Mouse (Mus musculus): ENCODE measurements around the gene Ecel1. TPM values are rescaled to one million over a fixed set of nuclear protein-coding genes. Genes with fewer than 3 reads are reported as not detected.

Gene Ecel1
- polyA plus RNA-seq, 1 experiment from 2014 or later, result 14.4 TPM

- no peak for ATAC-seq
- Histone ChIP-seq H3K4me2 (ENCODE audit: low read length) (no peak overlapping the region), H3K27me3 (ENCODE audit: control insufficient read depth, insufficient read depth, low read depth, low read length) (peaks cover 3% of the 10 kb centered on the region), H3K4me3 (ENCODE audit: low read depth, low read length) (no peak overlapping the region), H3K4me1 (ENCODE audit: control insufficient read depth, insufficient read depth, low read length) (peaks cover 25% of the 10 kb centered on the region), H3K9me3 (replicated peaks; ENCODE audit: control insufficient read depth, low read length, poor library complexity, severe bottlenecking) (no peaks in the 10 kb centered on the region), H3K27ac (ENCODE audit: low read length) (no peak overlapping the region), H3K9ac (ENCODE audit: low read depth, low read length) (no peak overlapping the region), H3K36me3 (ENCODE audit: control insufficient read depth, insufficient read depth, low read length) (no peaks in the 10 kb centered on the region)
- WGBS, result 24% methylated on average over 28 of the region's 28 CpGs
Observed at GRCm38 (mm10) chr1:87174006-87174955, 18.0 kb upstream of the Ecel1 start.

- Histone ChIP-seq H3K9ac (ENCODE audit: low read depth, low read length) (no peak overlapping the region), H3K36me3 (ENCODE audit: control insufficient read depth, insufficient read depth, low read length) (no peaks in the 10 kb centered on the region), H3K27me3 (ENCODE audit: control insufficient read depth, insufficient read depth, low read depth, low read length) (peaks cover 3% of the 10 kb centered on the region), H3K4me2 (ENCODE audit: low read length) (no peak overlapping the region), H3K9me3 (replicated peaks; ENCODE audit: control insufficient read depth, low read length, poor library complexity, severe bottlenecking) (no peaks in the 10 kb centered on the region), H3K4me1 (ENCODE audit: control insufficient read depth, insufficient read depth, low read length) (peaks cover 30% of the 10 kb centered on the region), H3K27ac (ENCODE audit: low read length) (no peak overlapping the region), H3K4me3 (ENCODE audit: low read depth, low read length) (no peak overlapping the region)
- 31% methylated on average over 9 of the region's 9 CpGs for WGBS
- no peak for ATAC-seq
Observed at GRCm38 (mm10) chr1:87172316-87172715, 16.0 kb upstream of the Ecel1 start.

DNA sequence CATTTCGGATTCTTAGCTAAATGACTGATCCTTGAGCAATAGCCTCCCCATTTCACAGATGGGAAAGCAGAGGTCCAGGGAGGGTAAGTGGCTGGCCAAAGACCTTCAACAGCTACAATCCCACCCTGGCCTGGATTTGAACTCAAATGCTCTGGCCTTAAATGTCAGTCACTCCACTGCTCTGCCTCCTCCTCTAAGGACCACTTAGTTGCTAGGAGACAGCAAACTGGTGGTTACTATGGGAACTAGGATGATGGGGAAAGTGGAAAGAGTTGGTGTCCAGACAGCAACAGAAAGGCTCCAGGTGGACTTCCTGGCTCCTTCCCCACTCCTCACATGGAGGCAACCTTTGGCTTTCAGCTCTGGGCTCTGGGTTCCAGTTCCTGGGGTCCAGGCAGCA is 15.0 kb upstream of the Ecel1 start:
- Histone ChIP-seq H3K9me3 (replicated peaks; ENCODE audit: control insufficient read depth, low read length, poor library complexity, severe bottlenecking) (no peaks in the 10 kb centered on the region), H3K36me3 (ENCODE audit: control insufficient read depth, insufficient read depth, low read length) (no peaks in the 10 kb centered on the region), H3K4me1 (ENCODE audit: control insufficient read depth, insufficient read depth, low read length) (peaks cover 30% of the 10 kb centered on the region), H3K4me2 (ENCODE audit: low read length) (no peak overlapping the region), H3K27ac (ENCODE audit: low read length) (no peak overlapping the region), H3K4me3 (ENCODE audit: low read depth, low read length) (no peak overlapping the region), H3K27me3 (ENCODE audit: control insufficient read depth, insufficient read depth, low read depth, low read length) (peaks cover 3% of the 10 kb centered on the region), H3K9ac (ENCODE audit: low read depth, low read length) (no peak overlapping the region)
- ATAC-seq, result peak; percentile 21; the same call in 1 of the 2 replicates
- WGBS, result 76% methylated on average over 1 of the region's 1 CpGs

DNA sequence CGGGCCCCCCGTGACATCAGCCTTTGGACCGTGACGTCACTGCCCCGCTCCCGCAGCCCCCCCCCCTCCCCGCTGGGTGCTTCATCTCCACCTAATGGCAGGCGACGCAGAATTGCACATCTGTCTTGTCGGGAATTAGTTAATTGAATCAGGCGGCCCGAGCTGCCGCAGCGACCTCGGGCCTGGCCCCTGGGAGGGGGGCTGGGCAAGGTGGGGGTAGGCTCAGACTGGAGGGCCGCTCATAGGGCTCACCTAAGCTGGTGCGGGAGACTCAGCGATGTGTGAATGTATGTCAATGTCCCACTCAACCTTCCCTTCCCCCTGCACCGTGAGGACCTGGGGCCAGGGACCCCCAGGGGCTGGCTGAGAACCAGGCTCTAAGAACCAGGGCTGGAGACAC is 14.1 kb upstream of the Ecel1 start:
- no peak overlapping the region for H3K4me3 ChIP-seq (ENCODE audit: low read depth, low read length)
- peaks cover 27% of the 10 kb centered on the region for H3K4me1 ChIP-seq (ENCODE audit: control insufficient read depth, insufficient read depth, low read length)
- peak; percentile 38; the same call in 1 of the 2 replicates for ATAC-seq
- no peak overlapping the region for H3K9ac ChIP-seq (ENCODE audit: low read depth, low read length)
- no peak overlapping the region for H3K27ac ChIP-seq (ENCODE audit: low read length)
- peaks cover 3% of the 10 kb centered on the region for H3K27me3 ChIP-seq (ENCODE audit: control insufficient read depth, insufficient read depth, low read depth, low read length)
- no peaks in the 10 kb centered on the region for H3K36me3 ChIP-seq (ENCODE audit: control insufficient read depth, insufficient read depth, low read length)
- 6% methylated on average over 14 of the region's 19 CpGs for WGBS
- peak overlapping the region; percentile 28 for H3K4me2 ChIP-seq (ENCODE audit: low read length)
- H3K9me3 ChIP-seq (replicated peaks; ENCODE audit: control insufficient read depth, low read length, poor library complexity, severe bottlenecking), result no peaks in the 10 kb centered on the region

DNA sequence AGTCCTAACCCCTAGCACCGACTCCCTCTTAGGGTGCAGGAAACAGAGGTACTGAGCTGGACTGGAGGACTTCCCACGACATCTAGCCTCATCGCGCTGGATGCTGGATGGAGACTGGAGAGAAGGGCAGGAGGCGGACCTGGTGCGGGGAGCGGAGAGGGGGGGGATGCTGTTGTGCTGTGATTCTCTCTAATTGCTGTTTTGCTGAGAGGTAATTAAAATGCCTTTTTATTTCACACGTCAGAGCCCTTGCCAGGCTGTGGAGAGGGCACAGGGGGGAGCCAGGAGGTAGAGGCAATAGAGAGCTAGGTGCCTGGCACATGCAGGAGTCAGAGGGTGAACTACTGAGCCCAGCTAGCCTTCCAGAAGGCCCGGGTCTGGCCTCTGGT is 8.5 kb upstream of the Ecel1 start:
- Histone ChIP-seq H3K4me1 (ENCODE audit: control insufficient read depth, insufficient read depth, low read length) (peaks cover 10% of the 10 kb centered on the region), H3K9me3 (replicated peaks; ENCODE audit: control insufficient read depth, low read length, poor library complexity, severe bottlenecking) (no peaks in the 10 kb centered on the region), H3K27me3 (ENCODE audit: control insufficient read depth, insufficient read depth, low read depth, low read length) (no peaks in the 10 kb centered on the region; the same call in 1 of the 2 replicates), H3K4me3 (ENCODE audit: low read depth, low read length) (no peak overlapping the region), H3K36me3 (ENCODE audit: control insufficient read depth, insufficient read depth, low read length) (no peaks in the 10 kb centered on the region), H3K4me2 (ENCODE audit: low read length) (no peak overlapping the region), H3K9ac (ENCODE audit: low read depth, low read length) (no peak overlapping the region), H3K27ac (ENCODE audit: low read length) (no peak overlapping the region)
- 0 out of 2 replicates have a peak, but pooled peaks have one; percentile 6 for ATAC-seq
- WGBS, result 49% methylated on average over 9 of the region's 9 CpGs

GRCm38 (mm10) chr1:87164164-87164795 is 8.0 kb upstream of the Ecel1 start:
- ATAC-seq, result peak; percentile 40; the same call in 1 of the 2 replicates
- 32% methylated on average over 10 of the region's 11 CpGs for WGBS
- Histone ChIP-seq H3K27ac (ENCODE audit: low read length) (no peak overlapping the region), H3K9ac (ENCODE audit: low read depth, low read length) (no peak overlapping the region), H3K36me3 (ENCODE audit: control insufficient read depth, insufficient read depth, low read length) (no peaks in the 10 kb centered on the region), H3K4me3 (ENCODE audit: low read depth, low read length) (no peak overlapping the region), H3K4me2 (ENCODE audit: low read length) (no peak overlapping the region), H3K4me1 (ENCODE audit: control insufficient read depth, insufficient read depth, low read length) (peaks cover 5% of the 10 kb centered on the region), H3K9me3 (replicated peaks; ENCODE audit: control insufficient read depth, low read length, poor library complexity, severe bottlenecking) (no peaks in the 10 kb centered on the region), H3K27me3 (ENCODE audit: control insufficient read depth, insufficient read depth, low read depth, low read length) (no peaks in the 10 kb centered on the region; the same call in 1 of the 2 replicates)

GRCm38 (mm10) chr1:87159396-87159795 is 3.1 kb upstream of the Ecel1 start:
- 0 out of 2 replicates have a peak, but pooled peaks cover 5% of the 10 kb centered on the region for H3K4me1 ChIP-seq (ENCODE audit: control insufficient read depth, insufficient read depth, low read length)
- H3K27ac ChIP-seq (ENCODE audit: low read length), result no peak overlapping the region
- ATAC-seq, result no peak
- H3K9me3 ChIP-seq (replicated peaks; ENCODE audit: control insufficient read depth, low read length, poor library complexity, severe bottlenecking), result no peaks in the 10 kb centered on the region
- 76% methylated on average over 3 of the region's 3 CpGs for WGBS
- no peaks in the 10 kb centered on the region for H3K36me3 ChIP-seq (ENCODE audit: control insufficient read depth, insufficient read depth, low read length)
- H3K27me3 ChIP-seq (ENCODE audit: control insufficient read depth, insufficient read depth, low read depth, low read length), result peaks cover 26% of the 10 kb centered on the region
- no peak overlapping the region for H3K4me2 ChIP-seq (ENCODE audit: low read length)
- H3K9ac ChIP-seq (ENCODE audit: low read depth, low read length), result no peak overlapping the region
- H3K4me3 ChIP-seq (ENCODE audit: low read depth, low read length), result no peak overlapping the region

DNA sequence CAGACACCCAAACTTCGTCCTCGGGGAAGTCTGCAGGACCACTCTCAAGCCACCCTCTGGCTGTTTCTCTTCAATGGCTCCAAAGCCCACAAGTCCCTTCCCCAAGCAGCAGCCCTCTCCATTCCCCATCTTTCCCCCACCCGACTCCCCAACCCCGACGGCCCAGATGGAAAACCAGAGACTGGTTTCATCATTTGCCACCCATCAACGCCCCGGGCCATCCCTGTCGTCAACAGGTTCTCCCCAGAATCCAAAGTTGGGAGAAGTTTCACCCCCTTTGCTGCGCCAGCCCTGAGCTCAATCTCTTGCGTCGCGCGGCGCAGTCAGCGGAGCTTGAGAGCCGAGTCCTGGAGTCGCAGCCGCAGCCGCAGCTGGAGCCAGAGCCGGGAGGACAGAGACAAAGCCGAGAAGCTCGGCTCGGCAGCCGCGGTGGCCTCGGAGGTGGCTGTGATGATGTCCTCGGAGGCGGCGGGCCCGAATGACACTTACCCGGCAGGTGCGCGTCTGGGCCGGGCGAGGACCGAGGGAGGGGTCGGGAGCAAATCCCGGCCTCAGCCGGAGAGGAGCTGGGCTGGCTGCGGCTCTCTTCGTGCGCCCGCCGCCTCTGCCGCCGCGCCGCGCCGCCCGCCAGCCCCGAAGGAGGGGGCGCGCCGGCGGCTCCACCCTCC is 656 bp downstream of the Ecel1 start:
- Histone ChIP-seq H3K27me3 (ENCODE audit: control insufficient read depth, insufficient read depth, low read depth, low read length) (peaks cover 62% of the 10 kb centered on the region), H3K4me3 (ENCODE audit: low read depth, low read length) (peak overlapping the region; percentile 45), H3K9me3 (replicated peaks; ENCODE audit: control insufficient read depth, low read length, poor library complexity, severe bottlenecking) (no peaks in the 10 kb centered on the region), H3K4me2 (ENCODE audit: low read length) (peak overlapping the region; percentile 73), H3K27ac (ENCODE audit: low read length) (no peak overlapping the region), H3K4me1 (ENCODE audit: control insufficient read depth, insufficient read depth, low read length) (peaks cover 13% of the 10 kb centered on the region), H3K36me3 (ENCODE audit: control insufficient read depth, insufficient read depth, low read length) (no peaks in the 10 kb centered on the region), H3K9ac (ENCODE audit: low read depth, low read length) (peak overlapping the region; percentile 64)
- peak; percentile 50 for ATAC-seq
- under 1% methylated on average over 33 of the region's 56 CpGs for WGBS

All from midbrain, embryonic 16.5 days (tissue).